Mouse (Mus musculus): Measurements from ENCODE around the gene Slc35c1.

DNA sequence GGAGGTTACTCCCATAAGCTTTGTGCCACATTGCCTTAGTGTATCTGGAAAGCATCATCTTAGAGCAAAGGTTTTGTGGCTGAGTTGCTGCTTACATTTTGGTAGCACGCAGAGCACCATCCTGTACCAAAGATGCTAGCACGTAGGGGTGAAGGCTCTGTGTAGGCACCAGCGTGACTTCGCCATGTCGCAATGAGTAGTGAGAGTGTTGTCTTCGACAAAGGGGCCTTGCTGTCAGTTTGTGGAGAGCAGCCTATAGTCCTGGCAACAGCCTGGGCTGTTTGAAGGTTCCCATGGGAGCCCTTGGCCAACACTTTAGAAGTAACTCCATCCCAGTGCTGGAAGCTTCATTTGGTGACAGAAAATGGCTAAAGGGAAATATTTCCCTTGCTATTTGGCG, 45.0 kb upstream of the Slc35c1 start:
- TF ChIP-seq CTCF (IDR thresholded peaks at IDR 0.05; ENCODE audit: low read depth, low read length) (no peak), POLR2AphosphoS5 (IDR thresholded peaks at IDR 0.05; ENCODE audit: insufficient replicate concordance, low read depth, low read length) (no peak)
